Mouse (Mus musculus) gastrocnemius, adult 2 months (tissue): ENCODE data around the gene Ldb1. TPM values are rescaled to one million over a fixed set of nuclear protein-coding genes. Genes with fewer than 3 reads are reported as not detected.
"Not testable (repeated sequence)": the region's sequence is repeated elsewhere in the genome, so short reads cannot be mapped to it uniquely, and the experiment has no call there.

ENCODE experiments used
- DNase-seq: peaks from one replicate; pipeline ENCODE4 v3.0.0; 2022
- H3K27ac ChIP-seq: fragments of 200-600 bp; 2 replicates; pipeline ENCODE4 v1.8.1; 2022; ENCODE audit warnings: mild to moderate bottlenecking
- H3K4me3 ChIP-seq: fragments of 200-600 bp; 2 replicates; pipeline ENCODE4 v1.8.1; 2022; ENCODE audit warnings: mild to moderate bottlenecking, moderate library complexity
- CTCF ChIP-seq: fragments of 200-600 bp; IDR thresholded peaks from 2 replicates; pipeline ENCODE4 v1.8.1; 2022; ENCODE audit warnings: antibody characterized with exemption, mild to moderate bottlenecking, moderate library complexity
- intact Hi-C: fragments of 180-260 bp; cut with DNase I; formaldehyde crosslinking; loops from one replicate; pipeline ENCODE4 v1.15.1; 2025
- total RNA-seq, 2 experiments: library from RNA; stranded (reverse); gene quantifications; 2 replicates each; pipeline ENCODE4 v1.2.3; 2021

Gene Ldb1
- total RNA-seq, 2 experiments from 2014 or later, result 17.8 to 19.5 TPM

DNA sequence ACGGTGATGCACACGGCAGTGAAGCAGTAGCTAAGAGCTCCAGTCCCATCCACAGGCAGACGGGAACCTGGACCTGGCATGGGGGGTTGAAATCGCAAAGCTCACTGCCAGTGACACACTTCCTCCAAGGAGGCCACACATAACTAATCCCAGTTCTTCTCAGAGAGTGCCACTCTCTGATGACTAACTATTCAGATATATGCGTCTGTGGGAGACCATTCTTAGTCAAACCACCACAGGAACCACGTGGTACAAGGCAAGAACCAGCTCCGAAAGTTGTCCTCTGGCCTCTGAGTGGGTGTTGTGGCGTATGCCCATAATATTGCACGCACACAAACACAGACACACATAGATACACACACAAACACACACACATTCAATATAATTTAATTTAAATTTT is 42.7 kb downstream of the Ldb1 start:
- TF ChIP-seq CTCF, result no peak
- DNase-seq, result no peak
- Histone ChIP-seq H3K4me3 (no peak overlapping the region), H3K27ac (no peak overlapping the region)
- intact Hi-C loops, result loop anchor here (5.0 kb wide), 1 partner anchor 40 kb away; the partner anchor contains the start of gene Pprc1

- Histone ChIP-seq H3K27ac (no peak overlapping the region), H3K4me3 (no peak overlapping the region)
- no peak for TF ChIP-seq CTCF
- intact Hi-C loops, result no loop called here
- DNase-seq, result no peak
Observed at GRCm38 (mm10) chr19:45999378-45999777, 45.6 kb downstream of the Ldb1 start.

DNA sequence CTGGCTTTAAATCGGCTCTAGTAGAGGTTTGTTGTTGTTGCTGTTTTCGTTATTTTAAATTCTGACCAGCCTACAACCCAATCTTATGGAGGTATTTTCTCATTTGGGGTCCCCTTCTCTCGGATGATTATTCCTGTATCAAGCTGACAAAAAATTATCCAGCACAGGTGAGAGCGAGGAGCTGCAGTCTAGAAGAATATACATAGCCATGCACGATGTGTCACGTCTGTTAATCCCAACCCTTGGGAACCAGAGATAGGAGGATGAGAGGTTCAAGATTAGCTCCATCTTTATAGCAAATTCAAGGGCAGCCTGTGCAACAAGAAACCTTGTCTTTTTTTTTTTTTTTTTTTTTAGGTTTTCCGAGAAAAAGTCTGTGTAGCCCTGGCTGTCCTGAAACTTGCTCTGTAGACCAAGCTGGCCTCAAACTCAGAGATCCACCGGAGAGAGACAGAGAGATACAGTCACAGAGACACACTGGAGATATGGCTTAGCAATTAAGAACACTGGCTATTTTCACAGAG is 46.3 kb downstream of the Ldb1 start:
- peak overlapping the region; percentile 86 for H3K4me3 ChIP-seq
- no peak for TF ChIP-seq CTCF
- peak overlapping the region; percentile 100 for H3K27ac ChIP-seq
- intact Hi-C loops, result no loop called here
- DNase-seq, result no peak

DNA sequence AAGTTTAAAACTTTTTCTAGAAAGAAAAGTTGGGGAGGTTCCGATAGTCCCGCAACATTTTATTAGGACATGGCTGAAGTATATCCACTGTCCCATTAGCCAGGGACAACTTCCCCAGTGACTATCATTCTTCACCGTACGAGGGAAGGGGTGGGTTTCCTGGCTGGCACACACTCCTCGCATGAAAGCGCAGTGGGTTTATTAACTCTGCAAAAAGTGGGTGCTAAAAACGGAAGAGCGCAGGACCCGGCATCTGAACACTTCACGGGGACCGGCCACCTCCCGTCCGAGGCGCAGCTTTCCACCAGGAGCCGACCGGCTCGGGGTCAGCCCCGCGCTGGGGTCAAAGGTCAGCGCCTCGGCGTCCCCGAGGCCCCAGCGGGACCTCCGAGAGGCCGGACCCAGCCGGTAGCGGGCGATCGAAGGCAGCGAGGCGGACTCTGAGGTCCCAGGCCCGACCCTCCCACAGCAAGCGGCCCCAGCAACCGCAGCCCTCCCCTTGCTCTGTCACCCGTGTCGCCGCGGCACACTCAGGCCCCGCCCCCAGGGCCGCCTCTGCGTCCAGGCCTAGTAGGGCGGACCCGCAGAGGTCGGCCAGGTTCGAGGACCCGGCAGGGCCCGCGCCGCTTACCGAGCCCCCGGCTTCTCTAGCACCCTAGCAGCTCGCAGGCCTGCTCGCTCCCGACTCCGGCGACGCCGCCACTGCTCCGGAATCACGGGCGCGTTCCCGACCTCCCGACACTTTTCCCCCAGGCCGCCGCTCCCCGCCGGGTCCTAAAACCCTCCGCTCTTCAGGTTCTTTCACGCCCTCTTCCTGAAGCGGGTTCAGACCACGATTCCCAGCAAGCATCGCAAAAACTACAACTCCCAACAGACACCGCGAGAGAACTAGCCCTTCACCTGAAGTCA is 47.0 kb downstream of the Ldb1 start, which contains the start of gene Armh3:
Armh3 (minus strand) TSS at position 704 of the 909 bp plus-strand sequence.
- Histone ChIP-seq H3K4me3 (peak within 1 kb of the TSS; percentile 86), H3K27ac (peak within 1 kb of the TSS; percentile 100)
- TF ChIP-seq CTCF, result no peak
- intact Hi-C loops, result no loop called here
- DNase-seq, result peak; percentile 94

DNA sequence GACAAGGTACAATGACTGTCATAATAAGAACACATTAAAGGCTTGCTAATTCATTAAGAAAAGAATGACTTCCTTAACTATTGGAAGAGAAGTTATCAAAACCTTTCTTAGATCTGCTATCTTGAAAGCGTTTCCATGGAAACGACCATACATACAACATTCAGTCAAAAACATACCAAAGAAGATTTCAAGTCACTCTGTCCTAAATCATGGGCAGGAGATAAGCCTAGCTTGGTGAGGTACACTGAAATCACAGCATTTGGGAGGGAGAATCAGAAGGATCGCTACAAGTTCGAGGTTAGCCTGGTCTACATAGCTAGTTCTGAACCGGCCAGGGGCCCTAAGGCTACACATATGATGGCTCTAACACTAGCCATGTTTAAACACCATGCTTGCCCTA is 47.6 kb downstream of the Ldb1 start:
- TF ChIP-seq CTCF, result no peak
- H3K27ac ChIP-seq, result peak overlapping the region; percentile 100
- intact Hi-C loops, result no loop called here

GRCm38 (mm10) chr19:45993981-45994737 is 50.9 kb downstream of the Ldb1 start:
- intact Hi-C loops, result no loop called here
- no peak for TF ChIP-seq CTCF
- no peak overlapping the region for H3K4me3 ChIP-seq
- no peak overlapping the region for H3K27ac ChIP-seq
- no peak for DNase-seq

More for the DNA sequence above, 47.6 kb downstream of the Ldb1 start:
- peak overlapping the region; percentile 86 for H3K4me3 ChIP-seq
- no peak for DNase-seq

- H3K4me3 ChIP-seq, DNase-seq, H3K27ac ChIP-seq, intact Hi-C loops: not testable (repeated sequence)
Observed at GRCm38 (mm10) chr19:45993441-45993840, 51.6 kb downstream of the Ldb1 start.

GRCm38 (mm10) chr19:45991171-45991570 is 53.8 kb downstream of the Ldb1 start:
- Histone ChIP-seq H3K4me3 (no peak overlapping the region), H3K27ac (no peak overlapping the region)
- intact Hi-C loops, result no loop called here
- no peak for TF ChIP-seq CTCF
- no peak for DNase-seq

DNA sequence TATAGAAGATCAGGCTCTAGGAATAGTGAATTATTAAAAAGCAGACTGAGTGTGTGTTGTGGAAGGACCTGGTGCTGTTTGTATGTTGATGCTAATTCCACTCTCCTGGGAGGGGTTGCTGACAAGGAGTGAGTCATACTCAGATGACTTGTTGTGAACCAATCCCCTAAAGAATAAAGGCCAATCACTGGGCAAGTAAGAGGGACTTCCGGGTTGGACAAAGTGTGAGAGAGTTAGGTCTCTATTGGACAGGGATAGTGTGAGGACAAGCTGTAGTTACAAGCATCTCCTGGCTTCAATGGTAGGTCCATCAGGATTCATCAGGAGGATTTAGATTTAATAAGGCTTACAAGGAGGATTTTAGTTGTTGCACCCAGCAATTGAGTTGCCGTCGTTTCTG is 56.8 kb downstream of the Ldb1 start:
- intact Hi-C loops, result no loop called here
- TF ChIP-seq CTCF, result no peak
- DNase-seq, result no peak
- Histone ChIP-seq H3K27ac (no peak overlapping the region), H3K4me3 (no peak overlapping the region)

DNA sequence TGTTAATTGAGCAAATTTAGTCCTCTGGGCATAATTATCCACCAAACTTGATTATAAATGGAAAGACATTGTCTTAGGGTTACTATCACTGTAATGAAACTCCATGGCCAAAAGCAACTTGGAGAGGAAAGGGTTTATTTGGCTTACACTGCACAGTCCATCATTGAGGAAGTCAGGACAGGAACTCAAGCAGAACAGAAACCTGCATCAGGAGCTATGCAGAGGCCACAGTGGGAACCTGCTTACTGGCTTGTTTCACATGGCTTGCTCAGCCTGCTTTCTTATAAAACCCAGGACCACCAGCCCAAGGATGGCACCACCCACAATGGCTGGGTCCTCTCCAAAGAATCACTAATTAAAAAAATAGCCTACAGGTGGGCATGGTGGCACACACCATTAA is 60.6 kb downstream of the Ldb1 start:
- Histone ChIP-seq H3K4me3 (no peak overlapping the region), H3K27ac (no peak overlapping the region)
- intact Hi-C loops, result no loop called here
- no peak for DNase-seq
- TF ChIP-seq CTCF, result no peak

Other genes starting within 250 kb of the Ldb1 start
- under 1 TPM; 0.48 to 0.70 TPM for gene Kcnip2, start 229.2 kb downstream of the Ldb1 start, total RNA-seq
- 10 to 100 TPM; 13.6 to 14.7 TPM for gene Armh3, start 46.7 kb downstream of the Ldb1 start, total RNA-seq
- 1 to 10 TPM; 3.4 to 3.9 TPM for gene Hps6, start 41.7 kb downstream of the Ldb1 start, total RNA-seq
- 10 to 100 TPM; 15.0 to 24.0 TPM for gene Pprc1, start 328 bp downstream of the Ldb1 start, total RNA-seq
- 10 to 100 TPM; 22.4 to 22.5 TPM for gene Nolc1, start 30.6 kb upstream of the Ldb1 start, total RNA-seq
- gene Elovl3, start 86.7 kb upstream of the Ldb1 start, total RNA-seq, result not detected
- 10 to 100 TPM in 1 of 2 experiments, 1 to 10 TPM in 1; 4.6 to 15.1 TPM for gene Pitx3, start 103.1 kb upstream of the Ldb1 start, total RNA-seq
- 10 to 100 TPM; 47.4 to 59.0 TPM for gene Gbf1, start 107.3 kb upstream of the Ldb1 start, total RNA-seq